Mouse (Mus musculus) ES-Bruce4 (cell line): Measurements from ENCODE around the gene Zmat5. TPM values are rescaled to one million over a fixed set of nuclear protein-coding genes. Genes with fewer than 3 reads are reported as not detected.
A peak's percentile ranks its signal among the peaks of the same experiment; 100 is the strongest.

Source experiments
- H3K27ac ChIP-seq: 2 replicates; pipeline ENCODE4 v1.5.1; 2012; ENCODE audit warnings: low read length, inconsistent platforms; ENCODE audit not compliant: insufficient read depth
- H3K27me3 ChIP-seq: 2 replicates; pipeline ENCODE4 v1.6.1; 2012; ENCODE audit warnings: mild to moderate bottlenecking, low read length, inconsistent platforms; ENCODE audit not compliant: control insufficient read depth, poor library complexity, insufficient read depth, severe bottlenecking
- H3K36me3 ChIP-seq: 2 replicates; pipeline ENCODE4 v1.6.1; 2012; ENCODE audit warnings: inconsistent platforms, mild to moderate bottlenecking, low read length, moderate library complexity; ENCODE audit not compliant: control insufficient read depth, poor library complexity, insufficient read depth, severe bottlenecking
- H3K4me1 ChIP-seq: one replicate; pipeline ENCODE4 v1.8.1; 2011; ENCODE audit warnings: low read length; ENCODE audit not compliant: control insufficient read depth, insufficient read depth
- H3K4me3 ChIP-seq: 2 replicates; pipeline ENCODE4 v1.5.1; 2011; ENCODE audit warnings: low read depth, mild to moderate bottlenecking, low read length
- H3K9ac ChIP-seq: 2 replicates; pipeline ENCODE4 v1.6.1; 2012; ENCODE audit warnings: low read depth, mild to moderate bottlenecking, inconsistent platforms; ENCODE audit not compliant: poor library complexity, severe bottlenecking
- H3K9me3 ChIP-seq: replicated peaks from 2 replicates; pipeline ENCODE4 v1.6.1; 2012; ENCODE audit warnings: mild to moderate bottlenecking, low read length, inconsistent platforms; ENCODE audit not compliant: control insufficient read depth, poor library complexity, insufficient read depth, severe bottlenecking
- CTCF ChIP-seq: IDR thresholded peaks from one replicate; pipeline ENCODE4 v1.8.1; 2011; ENCODE audit warnings: low read depth, low read length
- EP300 ChIP-seq: IDR thresholded peaks from 2 replicates; pipeline ENCODE4 v1.6.1; 2011; ENCODE audit warnings: low read depth, low read length; ENCODE audit not compliant: insufficient read depth
- POLR2A ChIP-seq: IDR thresholded peaks from one replicate; pipeline ENCODE4 v1.8.1; 2011; ENCODE audit warnings: low read length; ENCODE audit not compliant: insufficient read depth
- polyA plus RNA-seq: library from polyadenylated mRNA; stranded (reverse); fragments of >200 nt; gene quantifications from 2 replicates; pipeline ENCODE4 v1.2.4, GENCODE M21; 2011; ENCODE audit warnings: low read depth; ENCODE audit not compliant: missing spikeins, insufficient read depth, insufficient read length

Gene Zmat5
- polyA plus RNA-seq, 1 experiment = 19.3 TPM

DNA sequence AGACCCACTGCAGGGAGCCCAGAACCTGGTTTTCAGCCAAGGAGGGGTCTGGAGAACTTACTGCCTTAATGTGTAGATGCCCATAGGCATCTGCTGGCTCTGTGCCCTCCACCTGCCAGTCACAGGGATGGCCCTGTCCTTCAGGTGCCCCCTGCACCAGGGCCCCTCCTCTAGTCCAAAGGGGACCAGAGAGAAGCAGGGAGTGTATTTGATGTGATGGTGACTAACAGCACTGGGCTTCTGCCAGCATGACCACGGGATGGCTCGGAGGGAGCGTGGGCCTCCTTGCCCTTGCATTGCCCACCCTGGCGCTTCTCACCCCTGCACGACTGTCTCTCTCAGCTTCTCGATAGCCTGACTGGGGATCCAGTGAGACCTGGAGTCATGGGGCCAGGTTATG lies 40.2 kb downstream of the Zmat5 start:
- Histone ChIP-seq H3K9ac (no peak overlapping the region), H3K27ac (no peak overlapping the region), H3K4me3 (no peak overlapping the region), H3K27me3 (peaks cover 12% of the 10 kb centered on the region; the same call in 1 of the 2 replicates), H3K9me3 (no peaks in the 10 kb centered on the region), H3K4me1 (peaks cover 4% of the 10 kb centered on the region), H3K36me3 (no peaks in the 10 kb centered on the region)
- TF ChIP-seq CTCF (no peak), EP300 (no peak), POLR2A (no peak)

DNA sequence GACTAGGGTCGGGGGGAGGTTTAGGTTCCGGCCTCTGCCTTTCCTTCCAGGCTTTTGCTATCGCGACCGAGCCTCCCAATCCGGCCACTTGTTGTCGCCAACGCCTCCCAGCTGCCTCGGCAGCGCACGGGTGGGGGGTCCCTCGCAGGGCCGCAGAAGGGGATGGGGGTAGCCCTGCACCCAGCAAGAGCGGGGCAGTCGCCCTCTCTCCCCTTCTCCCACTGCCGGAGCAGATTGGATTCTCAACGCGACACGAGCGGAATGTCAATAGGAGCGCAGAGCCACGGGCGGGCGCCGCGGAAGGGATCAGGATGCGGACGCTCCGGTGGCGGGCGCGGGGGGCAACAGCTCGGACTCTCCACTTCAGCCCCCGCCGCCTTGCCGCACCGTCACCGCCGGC lies 41.5 kb downstream of the Zmat5 start:
- peak overlapping the region; percentile 86 for H3K9ac ChIP-seq
- peaks cover 12% of the 10 kb centered on the region; the same call in 1 of the 2 replicates for H3K27me3 ChIP-seq
- H3K4me3 ChIP-seq = peak overlapping the region; percentile 80
- no peaks in the 10 kb centered on the region for H3K9me3 ChIP-seq
- H3K36me3 ChIP-seq = no peaks in the 10 kb centered on the region
- TF ChIP-seq POLR2A (no peak), EP300 (no peak), CTCF (no peak)
- H3K27ac ChIP-seq = no peak overlapping the region
- peaks cover 4% of the 10 kb centered on the region for H3K4me1 ChIP-seq

DNA sequence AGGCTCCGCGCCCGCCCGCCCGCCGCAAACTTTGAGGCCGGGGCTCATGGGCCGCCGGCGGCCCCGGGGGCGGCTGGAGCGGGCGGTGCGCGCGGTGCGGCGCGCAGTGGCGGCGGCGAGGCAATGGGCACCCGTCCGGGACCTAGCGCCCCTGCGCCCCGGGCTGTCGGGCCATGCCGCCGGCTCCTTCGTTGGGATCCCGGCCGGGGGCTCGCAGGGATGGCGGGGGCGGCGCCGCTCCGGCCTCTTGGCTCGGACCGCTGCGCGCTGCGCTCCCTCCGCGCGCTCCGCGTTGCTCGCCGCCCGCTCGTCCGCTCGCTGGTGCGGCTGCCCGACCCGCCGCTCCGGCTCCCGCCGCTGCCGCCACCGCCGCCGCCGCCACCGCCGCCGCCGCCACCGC lies 42.3 kb downstream of the Zmat5 start, which contains the start of gene Cabp7:
Gene Cabp7 (minus strand): TSS at position 46 of the 400 bp plus-strand sequence.
- Histone ChIP-seq H3K4me3 (peak within 1 kb of the TSS; percentile 80), H3K27ac (no peak within 1 kb of the TSS), H3K27me3 (peaks cover 12% of the 10 kb centered on the region; the same call in 1 of the 2 replicates), H3K36me3 (no peaks in the 10 kb centered on the region), H3K9ac (peak within 1 kb of the TSS; percentile 86), H3K9me3 (no peaks in the 10 kb centered on the region), H3K4me1 (peaks cover 4% of the 10 kb centered on the region)
- TF ChIP-seq POLR2A (no peak), CTCF (no peak)

DNA sequence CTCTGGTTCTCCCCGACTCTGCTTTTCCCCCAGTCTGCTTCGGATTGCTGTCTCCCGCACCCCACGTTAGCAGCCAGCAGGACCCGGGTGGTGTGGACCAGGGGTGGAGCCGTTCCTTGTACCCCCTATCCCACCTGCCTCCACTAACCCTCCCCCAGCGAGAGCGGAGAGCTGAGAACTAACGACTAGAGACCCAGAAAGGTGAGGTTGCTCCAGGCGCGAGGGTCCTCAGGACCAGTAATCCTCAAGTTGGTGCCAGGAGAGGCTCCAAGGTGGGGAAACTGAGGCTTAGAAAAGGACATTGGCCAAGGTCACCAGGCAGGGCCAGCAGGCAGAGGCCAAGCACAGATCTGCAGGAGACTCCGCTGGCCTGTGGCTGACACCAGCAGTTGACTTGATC lies 42.8 kb downstream of the Zmat5 start:
- Histone ChIP-seq H3K4me3 (peak overlapping the region; percentile 61), H3K9ac (peak overlapping the region; percentile 86), H3K4me1 (peaks cover 4% of the 10 kb centered on the region), H3K36me3 (no peaks in the 10 kb centered on the region), H3K27me3 (peaks cover 12% of the 10 kb centered on the region; the same call in 1 of the 2 replicates), H3K27ac (no peak overlapping the region), H3K9me3 (no peaks in the 10 kb centered on the region)
- TF ChIP-seq POLR2A (no peak), EP300 (no peak), CTCF (no peak)

DNA sequence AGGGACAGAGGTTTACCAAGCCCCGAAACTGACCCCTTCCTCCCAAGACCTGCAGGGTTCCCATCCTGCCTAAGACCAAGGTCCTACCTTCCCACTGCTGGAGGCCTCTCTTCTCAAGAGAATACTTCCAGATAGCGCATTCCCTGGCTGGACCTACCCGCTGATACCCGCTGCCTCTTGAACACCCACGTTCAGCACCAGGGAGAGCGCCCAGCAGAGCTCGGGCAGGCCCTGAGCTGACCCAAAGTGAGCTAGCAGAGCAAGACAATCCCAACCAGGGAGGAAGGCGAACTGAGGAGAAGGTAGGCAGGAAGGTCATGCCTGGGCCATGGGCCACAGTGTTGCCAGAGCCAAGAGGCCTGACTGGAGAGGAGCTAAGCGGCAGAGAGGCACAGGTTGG lies 45.8 kb downstream of the Zmat5 start:
- H3K27ac ChIP-seq = no peak overlapping the region
- H3K4me1 ChIP-seq = peaks cover 3% of the 10 kb centered on the region
- TF ChIP-seq CTCF = no peak
- H3K9me3 ChIP-seq = no peaks in the 10 kb centered on the region
- H3K9ac ChIP-seq = no peak overlapping the region
- peaks cover 11% of the 10 kb centered on the region; the same call in 1 of the 2 replicates for H3K27me3 ChIP-seq
- H3K36me3 ChIP-seq = no peaks in the 10 kb centered on the region
- H3K4me3 ChIP-seq = no peak overlapping the region

DNA sequence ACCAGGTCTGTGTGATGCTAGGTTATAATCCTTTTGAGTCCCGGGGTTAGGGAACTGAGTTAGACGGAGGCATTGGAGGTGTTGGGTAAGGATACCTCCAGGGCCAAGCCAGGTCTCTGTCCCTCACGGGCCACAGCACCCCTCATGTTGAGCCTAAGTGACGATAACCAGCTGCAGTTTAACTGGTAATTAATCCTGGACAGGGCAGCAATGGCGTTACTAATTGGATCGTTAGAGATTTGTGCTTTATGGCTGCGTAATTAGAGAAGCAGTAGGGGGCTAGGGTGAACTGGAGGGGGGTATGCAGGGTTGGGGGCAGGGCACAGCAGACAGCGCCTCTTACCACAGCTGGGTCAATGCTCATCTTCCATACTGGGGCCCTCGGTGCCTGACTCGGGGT lies 48.4 kb downstream of the Zmat5 start:
- Histone ChIP-seq H3K36me3 (no peaks in the 10 kb centered on the region), H3K9me3 (no peaks in the 10 kb centered on the region), H3K9ac (no peak overlapping the region), H3K27ac (no peak overlapping the region), H3K27me3 (peaks cover 2% of the 10 kb centered on the region; the same call in 1 of the 2 replicates), H3K4me1 (no peaks in the 10 kb centered on the region), H3K4me3 (no peak overlapping the region)
- TF ChIP-seq EP300 (no peak), POLR2A (no peak), CTCF (no peak)
